Mouse (Mus musculus): ENCODE results near the gene Pitpna. TPM values are rescaled to one million over a fixed set of nuclear protein-coding genes. Genes with fewer than 3 reads are reported as not detected.

The Pitpna gene
- polyA plus RNA-seq, 1 experiment from 2014 or later = 90.5 TPM

GRCm38 (mm10) chr11:75614769-75615168, 26.9 kb downstream of the Pitpna start:
- Histone ChIP-seq H3K36me3 (ENCODE audit: control insufficient read depth, insufficient read depth, low read length) (peaks cover 12% of the 10 kb centered on the region; the same call in 1 of the 2 replicates), H3K9ac (ENCODE audit: low read length) (no peak overlapping the region)

GRCm38 (mm10) chr11:75615556-75615955, 27.7 kb downstream of the Pitpna start:
- Histone ChIP-seq H3K9ac (ENCODE audit: low read length) (no peak overlapping the region), H3K36me3 (ENCODE audit: control insufficient read depth, insufficient read depth, low read length) (peaks cover 12% of the 10 kb centered on the region; the same call in 1 of the 2 replicates), H3K27me3 (ENCODE audit: control insufficient read depth, insufficient read depth, low read length) (no peaks in the 10 kb centered on the region), H3K9me3 (ENCODE audit: control insufficient read depth, low read length) (no peaks in the 10 kb centered on the region), H3K27ac (ENCODE audit: low read depth, low read length) (no peak overlapping the region), H3K4me2 (ENCODE audit: low read depth) (no peak overlapping the region), H3K4me1 (ENCODE audit: control insufficient read depth, insufficient read depth, low read length) (no peaks in the 10 kb centered on the region), H3K4me3 (ENCODE audit: low read depth, low read length) (no peak overlapping the region)
- no peak for ATAC-seq (ENCODE audit: insufficient read depth, low FRiP score, low TSS enrichment)
- 91% methylated on average over 2 of the region's 2 CpGs for WGBS
- DNase-seq (ENCODE audit: low spot score) = no peak

More at GRCm38 (mm10) chr11:75614769-75615168, 26.9 kb downstream of the Pitpna start:
- WGBS = 100% methylated on average over 1 of the region's 1 CpGs
- H3K4me1 ChIP-seq (ENCODE audit: control insufficient read depth, insufficient read depth, low read length) = no peaks in the 10 kb centered on the region
- H3K4me2 ChIP-seq (ENCODE audit: low read depth) = no peak overlapping the region
- ATAC-seq (ENCODE audit: insufficient read depth, low FRiP score, low TSS enrichment) (no peak), DNase-seq (ENCODE audit: low spot score) (no peak)
- no peaks in the 10 kb centered on the region for H3K27me3 ChIP-seq (ENCODE audit: control insufficient read depth, insufficient read depth, low read length)
- no peaks in the 10 kb centered on the region for H3K9me3 ChIP-seq (ENCODE audit: control insufficient read depth, low read length)
- no peak overlapping the region for H3K27ac ChIP-seq (ENCODE audit: low read depth, low read length)
- no peak overlapping the region for H3K4me3 ChIP-seq (ENCODE audit: low read depth, low read length)

- Histone ChIP-seq H3K4me3 (ENCODE audit: low read depth, low read length) (no peak overlapping the region), H3K4me2 (ENCODE audit: low read depth) (no peak overlapping the region), H3K9ac (ENCODE audit: low read length) (no peak overlapping the region), H3K36me3 (ENCODE audit: control insufficient read depth, insufficient read depth, low read length) (peaks cover 7% of the 10 kb centered on the region; the same call in 1 of the 2 replicates), H3K27me3 (ENCODE audit: control insufficient read depth, insufficient read depth, low read length) (no peaks in the 10 kb centered on the region), H3K27ac (ENCODE audit: low read depth, low read length) (no peak overlapping the region), H3K9me3 (ENCODE audit: control insufficient read depth, low read length) (no peaks in the 10 kb centered on the region), H3K4me1 (ENCODE audit: control insufficient read depth, insufficient read depth, low read length) (no peaks in the 10 kb centered on the region)
- peak; percentile 24 for DNase-seq (ENCODE audit: low spot score)
- ATAC-seq (ENCODE audit: insufficient read depth, low FRiP score, low TSS enrichment) = no peak
- 79% methylated on average over 5 of the region's 5 CpGs for WGBS
These were observed 31.2 kb downstream of the Pitpna start for GRCm38 (mm10) chr11:75619133-75619532.

GRCm38 (mm10) chr11:75620136-75620780, 32.4 kb downstream of the Pitpna start:
- no peak for DNase-seq (ENCODE audit: low spot score)
- 93% methylated on average over 12 of the region's 12 CpGs for WGBS

GRCm38 (mm10) chr11:75621426-75621825, 33.5 kb downstream of the Pitpna start:
- Histone ChIP-seq H3K27me3 (ENCODE audit: control insufficient read depth, insufficient read depth, low read length) (no peaks in the 10 kb centered on the region), H3K9me3 (ENCODE audit: control insufficient read depth, low read length) (no peaks in the 10 kb centered on the region), H3K4me2 (ENCODE audit: low read depth) (no peak overlapping the region), H3K36me3 (ENCODE audit: control insufficient read depth, insufficient read depth, low read length) (peaks cover 5% of the 10 kb centered on the region; the same call in 1 of the 2 replicates), H3K4me1 (ENCODE audit: control insufficient read depth, insufficient read depth, low read length) (no peaks in the 10 kb centered on the region), H3K4me3 (ENCODE audit: low read depth, low read length) (no peak overlapping the region), H3K27ac (ENCODE audit: low read depth, low read length) (no peak overlapping the region), H3K9ac (ENCODE audit: low read length) (no peak overlapping the region)
- DNase-seq (ENCODE audit: low spot score) (no peak), ATAC-seq (ENCODE audit: insufficient read depth, low FRiP score, low TSS enrichment) (no peak)
- 77% methylated on average over 2 of the region's 2 CpGs for WGBS

More at GRCm38 (mm10) chr11:75620136-75620780, 32.4 kb downstream of the Pitpna start:
- H3K9me3 ChIP-seq (ENCODE audit: control insufficient read depth, low read length) = no peaks in the 10 kb centered on the region
- H3K9ac ChIP-seq (ENCODE audit: low read length) = no peak overlapping the region
- no peaks in the 10 kb centered on the region for H3K27me3 ChIP-seq (ENCODE audit: control insufficient read depth, insufficient read depth, low read length)
- no peak overlapping the region for H3K27ac ChIP-seq (ENCODE audit: low read depth, low read length)
- ATAC-seq (ENCODE audit: insufficient read depth, low FRiP score, low TSS enrichment) = no peak
- no peak overlapping the region for H3K4me2 ChIP-seq (ENCODE audit: low read depth)
- no peaks in the 10 kb centered on the region for H3K4me1 ChIP-seq (ENCODE audit: control insufficient read depth, insufficient read depth, low read length)
- H3K36me3 ChIP-seq (ENCODE audit: control insufficient read depth, insufficient read depth, low read length) = peaks cover 5% of the 10 kb centered on the region; the same call in 1 of the 2 replicates
- H3K4me3 ChIP-seq (ENCODE audit: low read depth, low read length) = no peak overlapping the region

- no peaks in the 10 kb centered on the region for H3K4me1 ChIP-seq (ENCODE audit: control insufficient read depth, insufficient read depth, low read length)
- H3K4me3 ChIP-seq (ENCODE audit: low read depth, low read length) = no peak overlapping the region
- H3K27me3 ChIP-seq (ENCODE audit: control insufficient read depth, insufficient read depth, low read length) = no peaks in the 10 kb centered on the region
- H3K9me3 ChIP-seq (ENCODE audit: control insufficient read depth, low read length) = no peaks in the 10 kb centered on the region
- no peak overlapping the region for H3K4me2 ChIP-seq (ENCODE audit: low read depth)
- H3K36me3 ChIP-seq (ENCODE audit: control insufficient read depth, insufficient read depth, low read length) = peaks cover 2% of the 10 kb centered on the region; the same call in 1 of the 2 replicates
- no peak overlapping the region for H3K27ac ChIP-seq (ENCODE audit: low read depth, low read length)
- ATAC-seq (ENCODE audit: insufficient read depth, low FRiP score, low TSS enrichment) (no peak), DNase-seq (ENCODE audit: low spot score) (no peak)
- 91% methylated on average over 2 of the region's 2 CpGs for WGBS
- no peak overlapping the region for H3K9ac ChIP-seq (ENCODE audit: low read length)
These were observed 34.9 kb downstream of the Pitpna start for GRCm38 (mm10) chr11:75622588-75623329.

GRCm38 (mm10) chr11:75624102-75624554, 36.2 kb downstream of the Pitpna start:
- Histone ChIP-seq H3K9ac (ENCODE audit: low read length) (no peak overlapping the region), H3K36me3 (ENCODE audit: control insufficient read depth, insufficient read depth, low read length) (peaks cover 4% of the 10 kb centered on the region; the same call in 1 of the 2 replicates), H3K4me3 (ENCODE audit: low read depth, low read length) (no peak overlapping the region), H3K9me3 (ENCODE audit: control insufficient read depth, low read length) (no peaks in the 10 kb centered on the region), H3K4me1 (ENCODE audit: control insufficient read depth, insufficient read depth, low read length) (no peaks in the 10 kb centered on the region), H3K27ac (ENCODE audit: low read depth, low read length) (no peak overlapping the region), H3K4me2 (ENCODE audit: low read depth) (no peak overlapping the region), H3K27me3 (ENCODE audit: control insufficient read depth, insufficient read depth, low read length) (no peaks in the 10 kb centered on the region)
- WGBS = 89% methylated on average over 2 of the region's 2 CpGs
- DNase-seq (ENCODE audit: low spot score) (no peak), ATAC-seq (ENCODE audit: insufficient read depth, low FRiP score, low TSS enrichment) (no peak)

- peaks cover 2% of the 10 kb centered on the region; the same call in 1 of the 2 replicates for H3K36me3 ChIP-seq (ENCODE audit: control insufficient read depth, insufficient read depth, low read length)
- no peak for ATAC-seq (ENCODE audit: insufficient read depth, low FRiP score, low TSS enrichment)
These were observed 37.9 kb downstream of the Pitpna start for GRCm38 (mm10) chr11:75625820-75626219.

More at GRCm38 (mm10) chr11:75625820-75626219, 37.9 kb downstream of the Pitpna start:
- 90% methylated on average over 4 of the region's 4 CpGs for WGBS
- Histone ChIP-seq H3K4me2 (ENCODE audit: low read depth) (no peak overlapping the region), H3K4me3 (ENCODE audit: low read depth, low read length) (no peak overlapping the region), H3K27me3 (ENCODE audit: control insufficient read depth, insufficient read depth, low read length) (no peaks in the 10 kb centered on the region), H3K4me1 (ENCODE audit: control insufficient read depth, insufficient read depth, low read length) (peaks cover 4% of the 10 kb centered on the region; the same call in 1 of the 2 replicates), H3K27ac (ENCODE audit: low read depth, low read length) (no peak overlapping the region), H3K9me3 (ENCODE audit: control insufficient read depth, low read length) (no peaks in the 10 kb centered on the region), H3K9ac (ENCODE audit: low read length) (no peak overlapping the region)
- no peak for DNase-seq (ENCODE audit: low spot score)

All from neural tube, embryonic 11.5 days (tissue).